Mouse (Mus musculus) embryo, embryonic 10 days (tissue): ENCODE data around the gene Zfp51.
"Not testable (repeated sequence)": the region's sequence is repeated elsewhere in the genome, so short reads cannot be mapped to it uniquely, and the experiment has no call there.

Source experiments
- DNase-seq: peaks from one replicate; pipeline ENCODE4 v3.0.0-alpha.2; 2015; ENCODE audit warnings: low spot score

Gene Zfp51

DNA sequence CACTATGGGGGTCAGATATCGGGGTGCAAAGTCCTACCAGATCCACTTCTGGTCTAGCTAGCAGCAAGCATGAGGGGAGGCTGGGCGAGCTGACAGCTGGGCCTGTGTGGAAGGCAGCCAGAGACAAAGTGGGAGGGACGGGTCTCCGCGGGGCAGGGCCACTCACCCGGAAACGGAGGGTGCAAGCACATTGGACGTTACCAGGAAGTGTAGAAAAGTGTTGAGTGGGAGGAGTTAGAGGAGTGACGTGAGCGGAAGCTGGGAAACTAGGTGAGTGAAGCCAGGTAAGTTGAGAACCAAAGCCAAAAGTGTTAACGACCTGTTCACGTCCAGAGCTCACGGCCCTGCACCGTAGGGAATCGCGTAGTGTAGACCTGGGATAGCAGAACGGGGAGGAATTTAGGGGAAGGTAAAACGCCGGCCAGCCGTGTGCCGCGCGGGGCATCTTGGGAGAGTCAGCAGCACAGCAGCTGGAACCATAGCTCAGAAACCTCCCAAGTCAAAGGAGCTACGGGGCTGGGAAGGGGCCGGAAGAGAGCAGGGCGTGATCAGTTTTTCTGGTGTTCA lies at the start of gene Zfp51:
Zfp51 (plus strand) TSS at position 237 of the 567 bp plus-strand sequence.
- peak; percentile 96 for DNase-seq

DNA sequence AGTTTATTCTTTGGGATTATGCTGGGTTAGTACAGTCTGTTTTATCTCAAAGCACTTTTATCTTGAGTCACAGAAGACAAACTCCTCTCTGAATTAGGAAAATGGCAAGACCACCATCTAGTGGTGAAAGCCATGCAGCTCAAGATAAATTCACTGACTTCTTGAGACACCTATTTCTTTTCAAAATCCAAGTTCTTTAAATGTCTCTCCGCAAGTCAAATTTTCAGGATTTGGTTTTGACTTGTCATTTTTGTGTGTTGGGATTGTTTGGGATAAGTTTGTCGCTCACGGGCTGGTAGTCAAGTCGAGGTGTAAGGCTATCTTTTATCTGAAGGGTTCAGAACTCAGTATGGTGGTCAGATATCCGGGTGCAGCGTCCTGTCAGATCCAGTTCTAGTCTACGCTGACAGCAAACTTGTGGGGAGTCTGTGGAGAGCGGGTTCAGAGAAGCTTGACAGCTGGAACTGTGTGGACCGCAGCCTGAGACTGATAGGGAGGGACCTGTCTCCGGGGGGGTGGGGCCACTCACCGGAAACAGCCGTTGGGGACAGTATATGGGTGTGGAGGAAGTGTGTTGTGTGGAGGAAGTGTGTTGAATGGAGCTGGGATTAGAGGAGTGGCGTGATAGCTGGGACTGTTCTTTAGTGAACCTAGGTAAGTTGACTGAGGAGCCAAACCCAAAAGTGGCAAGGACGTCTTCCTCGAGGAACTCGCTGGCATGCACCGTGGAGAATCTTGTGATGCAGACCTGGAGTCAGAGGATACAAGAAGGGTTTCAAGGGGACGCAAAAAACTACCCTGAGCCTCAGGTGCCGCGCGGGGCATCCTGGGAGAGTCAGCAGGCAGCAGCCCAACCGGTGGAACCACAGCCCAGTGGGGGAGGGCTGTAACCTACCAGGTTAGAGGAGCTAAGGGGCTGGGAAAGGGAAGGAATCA lies 27.2 kb upstream of the Zfp51 start, which contains the start of gene Zfp54:
Zfp54 (plus strand) TSS at position 564 of the 936 bp plus-strand sequence.
- peak; percentile 82 for DNase-seq

DNA sequence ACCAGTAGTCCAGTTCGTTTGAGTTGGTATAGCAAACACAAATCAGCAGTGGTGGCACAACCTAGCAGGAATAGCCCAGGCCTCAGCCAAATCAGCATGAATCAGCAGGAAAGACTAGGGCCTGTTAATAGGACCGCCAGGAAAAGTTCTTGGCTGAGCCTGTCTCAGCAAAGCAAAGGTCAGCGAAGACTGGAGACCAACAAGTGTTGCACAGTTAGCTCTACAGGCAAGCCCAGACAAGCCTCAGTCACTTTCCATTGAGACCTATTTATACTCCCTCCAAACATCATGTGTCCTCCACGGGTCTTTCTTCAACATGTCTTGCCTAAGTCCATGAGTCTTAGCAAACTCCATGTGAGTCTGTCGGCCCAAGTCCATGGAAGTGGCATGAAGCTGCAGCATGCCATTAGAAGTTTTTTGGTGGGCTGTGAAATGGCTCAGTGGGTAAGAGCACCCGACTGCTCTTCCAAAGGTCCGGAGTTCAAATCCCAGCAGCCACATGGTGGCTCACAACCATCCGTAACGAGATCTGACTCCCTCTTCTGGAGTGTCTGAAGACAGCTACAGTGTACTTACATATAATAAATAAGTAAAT lies 11.3 kb upstream of the Zfp51 start:
- not testable (repeated sequence) for DNase-seq

DNA sequence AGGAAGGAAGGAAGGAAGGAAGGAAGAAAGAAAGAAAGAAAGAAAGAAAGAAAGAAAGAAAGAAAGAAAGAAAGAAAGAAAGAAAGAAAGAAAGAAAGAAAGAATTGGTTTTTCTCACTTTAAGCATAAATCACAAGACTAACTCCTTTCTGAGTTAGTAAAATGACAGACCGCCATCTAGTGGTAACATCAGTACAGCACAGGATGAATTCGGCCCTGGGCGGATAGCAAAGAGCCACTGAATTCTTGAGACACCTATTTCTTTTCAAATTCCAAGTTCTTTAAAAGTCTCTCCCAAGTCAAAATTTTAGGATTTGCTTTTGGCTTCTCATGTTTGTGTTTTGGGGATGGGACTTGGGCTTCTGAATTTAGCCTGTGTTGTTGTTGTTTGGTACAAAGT lies 505 bp upstream of the Zfp51 start:
- DNase-seq = peak; percentile 88

DNA sequence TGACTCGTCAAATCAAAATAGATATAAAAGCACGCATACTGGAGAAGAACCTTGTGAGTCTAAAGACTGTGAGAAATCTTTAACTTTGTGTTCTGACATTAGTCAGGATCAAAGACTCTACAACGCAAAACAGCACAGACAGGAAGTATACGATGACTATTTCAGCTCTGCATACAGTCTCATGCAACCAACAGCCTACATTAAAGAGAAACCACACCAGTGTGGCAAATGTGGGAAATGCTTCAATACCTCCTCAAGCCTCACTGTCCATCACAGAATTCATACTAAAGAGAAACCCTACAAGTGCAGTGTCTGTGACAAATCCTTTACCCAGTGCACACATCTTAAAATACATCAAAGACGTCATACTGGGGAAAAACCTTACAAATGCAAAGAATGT lies 13.4 kb downstream of the Zfp51 start:
- DNase-seq = no peak

DNA sequence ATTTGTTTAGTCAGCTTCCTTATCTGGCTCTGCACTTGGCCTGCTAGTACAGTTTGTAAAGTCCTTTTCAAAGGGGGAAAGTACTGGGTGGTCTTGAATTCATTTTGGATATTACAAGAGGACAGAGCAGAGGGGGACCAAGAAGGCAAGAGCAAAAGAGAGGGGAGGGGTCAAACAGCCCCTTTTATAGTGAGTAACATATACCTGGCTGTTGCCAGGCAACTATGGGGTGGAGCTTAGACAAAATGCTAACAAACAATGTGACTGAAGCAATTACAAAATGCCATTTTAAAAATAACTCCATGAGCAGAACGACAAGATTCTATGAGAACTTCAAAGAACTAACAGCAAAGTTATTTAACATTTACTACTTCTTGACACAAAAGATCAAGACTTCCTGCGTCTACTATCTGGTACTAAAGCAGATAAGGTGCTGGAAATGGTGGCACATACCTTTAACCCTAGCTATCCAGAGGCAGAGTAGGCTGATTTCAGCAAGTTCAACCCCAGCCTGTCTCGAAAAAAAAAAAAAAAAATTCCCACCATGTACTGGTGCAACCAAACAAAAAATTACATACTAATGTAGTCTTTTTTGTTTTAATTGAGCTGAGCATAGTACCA lies 22.0 kb downstream of the Zfp51 start:
- no peak for DNase-seq

DNA sequence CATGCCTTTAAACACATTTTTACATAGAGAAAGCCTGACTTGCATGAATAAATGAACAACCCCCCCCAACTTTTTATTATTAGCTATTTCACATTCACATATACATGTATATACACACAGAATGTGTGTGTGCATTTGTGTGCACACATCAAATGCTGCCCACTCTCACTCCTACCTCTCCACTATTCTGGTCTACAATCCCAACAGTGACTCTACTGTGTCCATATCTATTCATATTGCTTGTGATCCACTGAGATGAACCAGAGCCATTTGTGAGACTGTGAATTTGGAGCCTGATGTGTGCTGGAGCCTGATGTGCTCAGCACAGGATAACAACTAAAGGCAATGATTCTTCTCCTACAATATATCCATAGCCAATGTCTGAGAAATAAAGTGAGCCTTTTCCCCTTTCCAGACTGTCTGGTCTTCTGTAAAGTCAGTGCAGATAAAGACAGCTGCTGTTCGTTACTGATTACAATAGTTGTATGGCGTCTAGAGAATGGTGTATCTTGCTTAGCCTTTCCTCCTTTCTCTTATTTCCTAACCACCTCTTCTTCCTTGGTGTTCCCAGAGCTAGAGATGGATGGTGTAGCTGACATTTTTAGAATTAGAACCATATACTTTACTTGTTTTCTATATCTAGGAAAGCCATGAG lies 22.6 kb downstream of the Zfp51 start:
- DNase-seq = no peak

DNA sequence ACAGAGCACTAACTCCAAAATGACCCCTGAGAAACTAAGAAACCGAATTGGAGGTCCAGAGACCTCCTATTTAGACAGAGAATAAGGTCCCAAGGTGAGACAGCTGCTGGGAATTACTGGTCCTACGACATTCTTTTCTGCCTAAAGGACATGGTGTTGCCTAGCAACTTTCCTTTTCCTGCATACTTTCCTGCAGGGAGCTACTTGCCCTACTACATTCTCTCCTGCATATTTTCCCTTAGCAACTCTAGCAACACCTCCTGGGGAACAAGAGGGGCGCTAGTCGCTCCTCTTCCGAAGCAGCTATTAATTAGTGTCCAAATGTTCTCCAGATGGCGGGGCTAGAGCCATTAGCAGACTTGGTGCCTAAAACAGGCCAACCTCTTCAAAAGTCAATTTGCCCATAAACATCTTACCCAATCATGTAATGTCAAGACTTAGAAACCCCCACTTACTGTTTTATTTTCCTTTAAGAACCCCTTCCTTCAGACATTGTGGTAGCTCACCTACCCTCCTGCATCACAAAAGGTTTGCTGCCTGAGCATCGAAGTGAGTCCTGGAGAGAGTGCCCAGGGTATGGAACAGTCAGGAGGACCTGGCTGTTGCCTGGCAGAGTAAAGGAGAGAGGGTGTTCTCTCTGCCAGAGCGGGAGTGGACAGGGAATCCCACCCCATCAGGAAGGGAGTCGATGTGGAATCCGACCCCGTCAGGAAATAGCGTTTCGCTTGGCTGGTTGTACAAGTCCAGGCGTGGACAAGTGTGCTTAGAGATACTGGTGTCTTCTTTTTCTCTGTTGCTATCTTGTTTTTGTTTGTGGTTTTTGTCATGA lies 23.4 kb downstream of the Zfp51 start:
- DNase-seq = peak; percentile 69

DNA sequence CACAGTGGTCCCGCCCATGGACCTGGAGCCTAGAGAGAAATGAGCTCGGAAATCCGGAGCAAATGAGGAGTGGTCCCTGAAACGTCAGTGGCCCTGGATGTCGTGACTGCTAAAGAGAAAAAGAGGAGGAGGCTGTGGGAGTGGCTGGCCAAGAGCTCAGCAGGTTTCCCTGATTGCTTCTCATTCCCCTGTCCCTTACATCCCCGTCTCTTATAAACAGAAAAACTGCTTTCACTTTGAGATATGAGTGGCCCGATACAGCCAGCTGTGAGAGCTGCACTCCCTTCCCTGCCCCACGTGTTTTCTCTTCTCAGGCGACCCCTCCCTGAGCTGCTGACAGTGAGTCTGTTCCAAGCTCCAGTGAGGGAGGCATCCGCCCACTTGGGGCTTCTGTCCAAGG lies 24.6 kb downstream of the Zfp51 start:
- not testable (repeated sequence) for DNase-seq

DNA sequence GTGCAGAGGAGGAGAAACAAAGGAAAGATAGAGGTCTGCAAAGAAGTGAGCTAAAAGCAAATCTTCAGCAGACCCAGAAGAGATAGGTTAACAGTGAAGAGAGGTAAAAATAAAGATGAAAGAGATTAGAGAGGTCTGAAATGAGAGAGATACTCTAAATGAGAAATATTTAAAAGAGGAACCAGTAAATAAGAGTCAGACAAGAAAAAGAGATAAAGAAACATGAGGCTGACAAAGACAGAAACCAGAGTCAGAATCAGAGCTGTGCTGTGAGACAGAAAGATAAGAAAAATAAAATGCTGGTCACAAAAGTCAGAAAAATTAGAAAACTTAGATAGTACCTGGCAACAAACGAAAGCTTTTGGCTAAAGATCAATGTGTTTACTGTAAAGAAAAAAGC lies 25.1 kb downstream of the Zfp51 start:
- DNase-seq = not testable (repeated sequence)

DNA sequence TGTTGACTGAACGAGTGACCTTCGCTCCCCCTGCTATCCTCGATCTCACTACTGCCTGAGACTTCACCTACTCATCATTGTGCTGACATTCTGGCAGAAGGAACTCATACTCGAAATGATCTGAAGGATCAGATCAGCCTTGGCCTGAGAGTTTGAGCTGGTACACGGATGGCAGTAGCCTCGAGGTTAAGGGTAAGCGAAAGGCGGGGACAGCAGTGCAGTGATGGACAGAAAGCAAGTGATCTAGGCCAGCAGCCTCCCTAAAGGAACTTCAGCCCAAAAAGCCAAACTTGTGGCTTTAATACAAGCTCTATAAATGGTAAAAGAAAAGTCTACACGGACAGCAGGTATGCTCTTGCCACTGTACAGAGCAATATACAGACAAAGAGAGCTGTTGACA lies 26.2 kb downstream of the Zfp51 start:
- DNase-seq = not testable (repeated sequence)

DNA sequence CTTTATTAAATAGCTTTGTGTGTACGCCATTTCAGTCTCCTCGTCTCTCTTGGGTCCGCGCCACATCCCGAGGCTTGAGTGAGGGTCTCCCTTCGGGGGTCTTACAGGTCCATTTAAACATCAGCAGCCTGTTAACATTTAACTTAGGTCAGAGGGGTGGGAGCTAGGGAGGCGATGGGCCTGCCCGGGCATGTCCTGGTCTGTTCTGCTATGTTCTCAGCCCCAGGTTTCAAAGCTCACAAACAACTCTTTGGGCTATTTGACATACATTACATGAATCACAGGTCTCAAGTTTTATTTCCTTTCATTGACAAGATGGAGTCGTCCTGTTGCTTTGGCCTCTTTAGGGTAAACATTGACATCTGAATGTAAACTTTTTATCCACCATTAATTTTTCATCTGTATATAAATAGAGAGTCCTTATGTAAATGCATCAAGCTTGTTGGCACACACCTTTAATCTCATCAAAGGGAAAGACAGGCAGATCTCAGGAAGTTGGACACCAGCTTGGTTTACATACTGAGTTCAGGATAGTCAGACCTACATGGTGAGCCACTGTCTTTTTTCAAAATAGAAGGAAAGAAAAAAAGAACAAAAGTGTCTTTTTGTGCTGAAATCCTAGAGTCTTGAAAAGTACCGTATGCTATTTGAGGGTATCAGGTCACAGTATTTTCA lies 28.1 kb downstream of the Zfp51 start:
- not testable (repeated sequence) for DNase-seq

DNA sequence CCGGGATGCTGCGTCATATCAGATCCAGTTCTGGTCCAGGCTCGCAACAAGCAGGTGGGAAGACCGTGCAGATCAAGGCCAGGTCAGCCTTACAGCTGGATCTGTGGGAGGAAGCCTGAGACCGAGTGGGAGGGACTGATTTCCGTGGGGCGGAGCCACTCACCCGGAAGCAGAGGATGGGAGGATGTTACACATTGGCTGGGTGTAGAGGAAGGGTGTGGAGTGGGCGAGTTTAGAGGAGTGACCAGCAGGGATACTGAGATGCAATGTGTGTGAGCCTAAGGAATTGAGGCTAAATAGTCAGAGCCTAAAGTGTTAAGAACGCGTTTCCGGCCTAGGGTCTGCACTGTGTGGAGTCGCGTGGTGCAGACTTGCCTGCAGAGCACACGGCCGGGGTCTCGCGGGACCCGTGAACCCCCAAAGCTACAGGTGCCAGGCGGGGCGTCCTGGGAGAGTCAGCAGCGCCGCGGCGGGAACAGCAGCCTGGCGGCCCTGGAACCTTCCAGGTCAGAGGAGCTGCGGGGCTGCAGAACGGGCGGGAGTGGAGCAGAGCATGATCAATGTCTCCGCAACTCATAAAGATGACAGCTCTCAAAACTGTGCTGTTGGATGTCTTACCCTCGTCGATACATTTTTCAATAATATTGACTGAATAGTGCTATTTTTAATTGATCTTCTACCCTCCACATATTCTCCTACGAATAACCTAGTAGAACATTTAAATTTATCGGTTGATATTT lies 38.8 kb downstream of the Zfp51 start, which contains the start of gene Zfp53:
Zfp53 (plus strand) TSS at position 239 of the 740 bp plus-strand sequence.
- peak; percentile 91 for DNase-seq

DNA sequence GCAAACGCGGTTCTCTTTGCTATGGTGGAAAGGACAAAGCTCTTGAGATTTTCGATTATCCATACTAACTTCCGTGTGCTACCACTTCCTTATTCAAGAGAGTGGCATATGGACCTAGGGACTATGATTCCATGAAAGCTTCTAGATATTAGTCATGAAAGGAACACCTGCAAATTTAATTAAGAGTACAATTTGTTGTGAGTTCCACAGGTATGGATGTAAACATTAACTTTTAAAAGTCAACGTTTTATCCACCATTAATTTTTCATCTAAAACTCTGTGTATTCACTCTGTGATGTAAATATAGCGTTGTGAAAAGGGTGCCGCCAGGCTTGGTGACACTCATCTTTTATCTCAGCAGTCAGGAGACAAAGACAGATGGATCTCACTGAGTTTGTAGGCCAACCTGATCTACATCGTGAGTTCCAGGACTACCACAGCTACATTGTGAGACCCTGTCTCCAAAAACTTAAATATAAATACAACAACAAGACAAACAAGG lies 39.4 kb downstream of the Zfp51 start:
- no peak for DNase-seq

DNA sequence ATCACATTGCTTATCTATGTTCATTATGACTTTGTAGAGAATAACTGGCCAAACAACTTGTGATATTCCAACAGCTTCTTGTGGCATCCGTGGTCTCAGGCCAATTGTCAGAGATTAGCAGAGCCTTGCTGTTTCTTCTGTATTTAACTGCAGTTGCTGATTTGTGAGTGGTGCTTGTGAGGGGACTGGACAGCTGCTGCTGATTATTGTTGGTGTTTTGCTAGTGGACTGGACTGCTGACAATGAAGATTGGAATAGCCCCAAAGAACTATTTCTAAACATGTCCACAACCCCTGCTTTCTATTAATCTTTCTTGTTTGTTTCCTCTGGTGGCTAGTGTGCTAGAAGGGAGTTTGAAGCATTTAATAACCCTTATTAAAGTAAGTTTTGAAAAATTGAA lies 51.2 kb downstream of the Zfp51 start:
- DNase-seq = no peak

DNA sequence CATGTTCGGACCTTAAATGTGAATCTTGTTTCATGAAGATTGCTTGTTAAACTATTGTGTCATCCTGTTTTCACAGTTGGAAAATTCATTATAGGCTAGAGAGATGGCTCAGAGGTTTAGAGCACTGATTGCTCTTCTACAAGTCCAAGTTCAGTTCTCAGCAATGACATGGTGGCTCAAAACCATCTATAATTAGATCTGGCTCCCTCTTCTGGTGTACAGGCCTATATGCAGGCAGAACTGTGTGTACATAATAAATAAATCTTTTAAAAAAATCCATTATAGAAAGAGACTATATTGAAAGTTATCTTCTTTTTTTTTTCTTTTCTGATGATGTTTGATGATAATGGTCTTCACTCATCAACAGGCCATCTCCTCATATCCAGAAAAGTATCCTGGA lies 54.4 kb downstream of the Zfp51 start:
- DNase-seq = peak; percentile 12

DNA sequence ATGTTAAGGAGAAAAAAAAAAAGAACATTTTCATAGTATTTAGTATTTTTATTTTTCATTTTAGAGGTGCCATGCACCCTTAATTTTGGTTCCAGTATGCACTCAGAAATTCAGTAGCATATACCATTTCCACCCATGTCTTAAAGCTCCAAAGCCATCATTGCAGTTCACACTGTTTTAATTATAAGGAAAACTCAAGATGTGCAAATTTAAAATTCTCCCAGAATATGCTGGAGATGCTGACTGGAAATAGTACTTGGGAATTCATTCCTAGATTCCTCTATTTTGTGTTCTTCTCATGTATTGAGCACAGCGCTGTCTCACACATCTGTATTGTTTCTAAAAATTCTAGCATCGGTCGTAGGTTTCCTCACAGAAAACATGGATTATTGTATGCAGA lies 56.1 kb downstream of the Zfp51 start:
- DNase-seq = no peak

DNA sequence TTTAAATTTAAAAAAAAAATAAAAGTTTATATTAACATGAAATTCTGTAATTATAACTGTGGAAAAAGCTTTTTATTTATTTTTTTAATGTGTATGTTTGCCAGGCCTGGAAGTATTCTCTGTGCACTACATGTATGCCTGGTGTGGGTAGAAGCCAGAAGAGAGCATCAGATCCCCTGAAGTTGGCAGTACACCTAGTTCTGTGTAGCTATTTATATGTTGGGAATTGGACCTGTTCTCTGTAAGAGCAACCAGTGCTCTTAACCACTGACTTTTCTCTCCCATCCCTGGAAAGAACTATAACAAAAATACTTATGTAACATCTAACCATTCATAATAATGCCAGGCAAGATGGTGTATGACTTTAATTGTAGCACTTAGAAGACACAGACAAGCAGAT lies 59.6 kb downstream of the Zfp51 start:
- no peak for DNase-seq
